Mouse (Mus musculus) myocyte (in vitro differentiated cells): ENCODE measurements at regions not wholly inside any gene's neighbourhood (a gene's known extent, or its start where the extent isn't known, plus 50 kb on each side); places are given as distances from the start of the nearest gene placed in this dataset.

ENCODE experiments used
- MAX ChIP-seq: IDR thresholded peaks from one replicate; pipeline ENCODE4 v1.6.1; 2011; ENCODE audit warnings: low read depth, mild to moderate bottlenecking, control low read depth
- MYOG ChIP-seq, 3 experiments: IDR thresholded peaks; one replicate each; pipeline ENCODE4 v1.6.1; 2011; ENCODE audit warnings: control low read depth in 2 of 3, low read depth in 2 of 3, mild to moderate bottlenecking in 2 of 3; ENCODE audit not compliant: insufficient read length in 2 of 3, control insufficient read depth in 1 of 3, insufficient read depth in 1 of 3
- POLR2A ChIP-seq: IDR thresholded peaks from one replicate; pipeline ENCODE4 v1.6.1; 2011; ENCODE audit warnings: low read depth, mild to moderate bottlenecking, control low read depth, moderate library complexity; ENCODE audit not compliant: insufficient read length
- SRF ChIP-seq: IDR thresholded peaks from one replicate; pipeline ENCODE4 v1.6.1; 2011; ENCODE audit warnings: low read depth; ENCODE audit not compliant: control insufficient read depth, insufficient read length

DNA sequence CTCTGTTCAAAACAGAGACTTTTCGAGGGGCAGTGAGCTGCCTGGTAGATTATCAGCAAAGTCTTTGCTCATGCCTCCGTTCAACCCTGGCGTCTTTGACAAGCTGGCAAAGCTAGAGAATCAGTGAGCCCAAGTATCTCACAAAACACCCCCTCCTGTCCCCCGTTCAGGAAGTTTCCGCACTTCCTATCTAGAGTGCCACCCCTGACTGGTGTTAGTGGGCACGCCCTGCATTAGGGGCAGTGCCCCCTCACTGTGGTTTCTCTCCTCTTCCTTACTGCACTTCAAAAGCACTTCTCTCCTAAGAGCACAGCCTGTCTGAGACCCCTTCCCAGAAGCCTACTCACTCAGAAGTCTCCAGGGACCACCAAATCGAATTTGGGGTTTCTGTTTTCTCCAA, 497.0 kb downstream of the Ccdc171 start:
- TF ChIP-seq MAX (no peak), SRF (no peak), MYOG (IDR thresholded peaks at IDR 0.05; ENCODE audit: control insufficient read depth in 1 of 3, insufficient read depth in 1 of 3, insufficient read length in 2 of 3, low read depth in 2 of 3) (no peak), POLR2A (no peak)
